Comparison of ENCODE assay signal across 20 mouse cellular contexts in the genomic region with DNA sequence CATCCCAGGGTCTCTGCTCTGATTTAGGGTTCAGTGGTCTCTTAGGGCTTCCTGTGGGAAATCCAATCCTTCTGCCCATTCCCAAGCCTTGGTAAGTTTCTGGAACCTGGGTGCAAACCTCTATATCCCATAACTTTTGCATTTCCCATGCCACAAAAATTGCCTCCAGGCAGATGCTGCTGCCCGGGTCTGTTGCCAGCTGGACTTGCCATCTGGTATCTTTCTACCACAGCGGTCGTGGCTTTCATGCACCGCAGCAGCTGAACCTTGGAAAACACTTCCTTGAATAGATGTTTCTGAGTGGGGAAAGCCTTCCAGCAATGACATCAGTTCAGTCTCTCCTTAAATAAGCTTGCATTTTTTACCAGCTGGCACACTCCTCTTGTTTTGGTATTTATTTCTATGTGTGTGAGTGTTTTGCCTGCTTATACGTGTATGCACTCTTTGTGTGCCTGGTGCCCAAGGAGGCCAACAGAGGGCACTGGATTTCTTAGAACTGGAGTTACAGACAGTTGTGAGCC. TPM values are rescaled to one million over a fixed set of nuclear protein-coding genes. Genes with fewer than 3 reads are reported as not detected.
DNase-seq lines count a peak whose midpoint lies in the region; ATAC-seq and TF ChIP-seq lines count a peak whose summit lies in the region.
"Had no signal": no experiment of that assay in that cellular context is flagged by ENCODE, and none has a peak within 500 bp of the region (broad histone marks: within the 10 kb centered on the region; RNA-seq: fewer than 3 reads in every experiment).

No protein-coding gene starts in this region.

- no peaks in the 10 kb centered on the region for H3K36me3 ChIP-seq in intestine, postnatal 0 days (ENCODE audit: control insufficient read depth, insufficient read depth)
- H3K36me3 ChIP-seq in intestine, embryonic 16.5 days (ENCODE audit: control insufficient read depth, insufficient read depth, low read length), result no peaks in the 10 kb centered on the region
- no peaks in the 10 kb centered on the region for H3K36me3 ChIP-seq in midbrain, embryonic 12.5 days
- H3K36me3 ChIP-seq in midbrain, embryonic 14.5 days (ENCODE audit: control insufficient read depth, insufficient read depth, low read length), result no peaks in the 10 kb centered on the region
- H3K36me3 ChIP-seq: embryonic facial prominence, embryonic 12.5 days; heart, embryonic 15.5 days had no signal

- no peak overlapping the region for H3K4me2 ChIP-seq in intestine, postnatal 0 days (replicated peaks; ENCODE audit: low read depth)
- H3K4me2 ChIP-seq in intestine, embryonic 16.5 days (ENCODE audit: low read depth, low read length), result no peak overlapping the region
- no peak overlapping the region for H3K4me2 ChIP-seq in midbrain, embryonic 12.5 days (replicated peaks)
- H3K4me2 ChIP-seq in midbrain, embryonic 14.5 days (ENCODE audit: low read length), result no peak overlapping the region
- H3K4me2 ChIP-seq: embryonic facial prominence, embryonic 12.5 days; heart, embryonic 11.5 days; heart, embryonic 15.5 days; hindbrain, embryonic 14.5 days had no signal

- no peak overlapping the region for H3K9ac ChIP-seq in intestine, postnatal 0 days (ENCODE audit: low read depth, low read length)
- H3K9ac ChIP-seq in intestine, embryonic 16.5 days (ENCODE audit: low read depth, low read length), result no peak overlapping the region
- H3K9ac ChIP-seq in midbrain, embryonic 12.5 days (replicated peaks), result no peak overlapping the region
- no peak overlapping the region for H3K9ac ChIP-seq in midbrain, embryonic 14.5 days (replicated peaks; ENCODE audit: low read length)
- H3K9ac ChIP-seq: embryonic facial prominence, embryonic 12.5 days; forebrain, postnatal 0 days; heart, embryonic 15.5 days; hindbrain, embryonic 14.5 days had no signal

- H3K27me3 ChIP-seq in intestine, postnatal 0 days (replicated peaks; ENCODE audit: control insufficient read depth, insufficient read depth, low read length), result no peaks in the 10 kb centered on the region; the same call in 1 of the 2 replicates
- no peaks in the 10 kb centered on the region; the same call in 1 of the 2 replicates for H3K27me3 ChIP-seq in intestine, embryonic 16.5 days (replicated peaks; ENCODE audit: control insufficient read depth, insufficient read depth, low read length)
- H3K27me3 ChIP-seq in midbrain, embryonic 12.5 days, result 0 out of 2 replicates have a peak, but pooled peaks cover 6% of the 10 kb centered on the region
- no peaks in the 10 kb centered on the region for H3K27me3 ChIP-seq in midbrain, embryonic 14.5 days (ENCODE audit: control insufficient read depth, insufficient read depth, low read length)

- WGBS in intestine, postnatal 0 days, result 81% methylated on average over 5 of the region's 5 CpGs
- 80% methylated on average over 5 of the region's 5 CpGs for WGBS in intestine, embryonic 16.5 days
- WGBS in midbrain, embryonic 12.5 days, result 87% methylated on average over 5 of the region's 5 CpGs
- 80% methylated on average over 5 of the region's 5 CpGs for WGBS in midbrain, embryonic 14.5 days

- H3K9me3 ChIP-seq in intestine, postnatal 0 days (ENCODE audit: control insufficient read depth), result no peaks in the 10 kb centered on the region
- H3K9me3 ChIP-seq in intestine, embryonic 16.5 days (ENCODE audit: control insufficient read depth, low read length), result no peaks in the 10 kb centered on the region; the same call in 1 of the 2 replicates
- H3K9me3 ChIP-seq in midbrain, embryonic 12.5 days, result no peaks in the 10 kb centered on the region
- H3K9me3 ChIP-seq in midbrain, embryonic 14.5 days (ENCODE audit: control insufficient read depth, low read length), result no peaks in the 10 kb centered on the region
- H3K9me3 ChIP-seq: embryonic facial prominence, embryonic 12.5 days; heart, embryonic 15.5 days had no signal

- no peak overlapping the region for H3K27ac ChIP-seq in intestine, postnatal 0 days (ENCODE audit: low read depth, low read length)
- H3K27ac ChIP-seq in intestine, embryonic 16.5 days (ENCODE audit: low read length), result no peak overlapping the region
- H3K27ac ChIP-seq in midbrain, embryonic 12.5 days (replicated peaks), result 0 out of 2 replicates have a peak overlapping the region, but pooled peaks have one; percentile 61
- no peak overlapping the region for H3K27ac ChIP-seq in midbrain, embryonic 14.5 days (replicated peaks; ENCODE audit: low read depth, low read length)
- H3K27ac ChIP-seq: embryonic facial prominence, embryonic 12.5 days; heart, adult 2 months; heart, embryonic 15.5 days; hindbrain, embryonic 14.5 days had no signal

- TF ChIP-seq POLR2A in brain, embryonic 14.5 days (IDR thresholded peaks at IDR 0.05; ENCODE audit: borderline replicate concordance, extremely low read depth, insufficient read depth, insufficient read length, poor library complexity, severe bottlenecking), result no peak

- no peak overlapping the region for H3K4me3 ChIP-seq in intestine, postnatal 0 days (ENCODE audit: low read depth, low read length)
- no peak overlapping the region for H3K4me3 ChIP-seq in intestine, embryonic 16.5 days (ENCODE audit: low read length)
- no peak overlapping the region for H3K4me3 ChIP-seq in midbrain, embryonic 12.5 days
- no peak overlapping the region for H3K4me3 ChIP-seq in midbrain, embryonic 14.5 days (replicated peaks; ENCODE audit: low read depth, low read length)
- H3K4me3 ChIP-seq: embryonic facial prominence, embryonic 12.5 days; heart, adult 2 months; heart, embryonic 15.5 days had no signal

- no peak for ATAC-seq in intestine, postnatal 0 days
- no peak for ATAC-seq in intestine, embryonic 16.5 days
- ATAC-seq in midbrain, embryonic 12.5 days (ENCODE audit: low FRiP score, low read depth), result no peak
- ATAC-seq in midbrain, embryonic 14.5 days (ENCODE audit: low FRiP score, low TSS enrichment), result no peak
- ATAC-seq: forebrain, postnatal 0 days had no signal

- no peaks in the 10 kb centered on the region for H3K4me1 ChIP-seq in intestine, postnatal 0 days (replicated peaks; ENCODE audit: control insufficient read depth, insufficient read depth, low read length)
- H3K4me1 ChIP-seq in intestine, embryonic 16.5 days (ENCODE audit: control insufficient read depth, insufficient read depth, low read length), result 0 out of 2 replicates have a peak, but pooled peaks cover under 1% of the 10 kb centered on the region
- no peaks in the 10 kb centered on the region for H3K4me1 ChIP-seq in midbrain, embryonic 12.5 days
- H3K4me1 ChIP-seq in midbrain, embryonic 14.5 days (ENCODE audit: control insufficient read depth, insufficient read depth, low read length), result peaks cover 3% of the 10 kb centered on the region; the same call in 1 of the 2 replicates
- H3K4me1 ChIP-seq: embryonic facial prominence, embryonic 12.5 days; heart, embryonic 15.5 days had no signal

- TF ChIP-seq CTCF in intestine, postnatal 0 days (IDR thresholded peaks at IDR 0.05; ENCODE audit: low read depth), result 0 out of 2 replicates have a peak, but pooled peaks have one; percentile 20
- no peak for TF ChIP-seq CTCF in brain, embryonic 14.5 days (IDR thresholded peaks at IDR 0.05; ENCODE audit: borderline replicate concordance, extremely low read depth, insufficient read depth, insufficient read length)

- DNase-seq in midbrain, embryonic 14.5 days, result no peak
- peak; percentile 9 for DNase-seq in NIH3T3 (ENCODE audit: low read depth)
- DNase-seq in brain, embryonic 14.5 days (ENCODE audit: low read depth), result peak; percentile 51
- no peak for DNase-seq in cerebellum, postnatal 4 days (ENCODE audit: low spot score in 2 of 2)
- DNase-seq: adrenal gland, adult 8-10 months; adrenal gland, postnatal 36 days; cerebellum, adult 11-12 months; cerebellum, adult 9-11 months; forebrain, postnatal 0 days; gastrocnemius, postnatal 14 days; heart, adult 2 months; heart, postnatal 14 days; kidney, adult 11 months had no signal

RNA-seq across cellular contexts. Expression of a gene that starts 8.0 kb away (rescaled TPM):
- polyA plus RNA-seq in intestine, postnatal 0 days (2015; fragmentation: Nextera tagmentation; extraction: Ambion mirVana), result 0.10 TPM in 1 of 2 replicates, not detected in the other
- 0.22 and 0.24 TPM in 2 replicates for polyA plus RNA-seq in intestine, embryonic 16.5 days (2015; fragmentation: Nextera tagmentation; extraction: Ambion mirVana)
- 0.71 TPM in 1 of 2 replicates, not detected in the other for polyA plus RNA-seq in midbrain, embryonic 12.5 days (2016; fragmentation: Nextera tagmentation; extraction: Ambion mirVana)
- polyA plus RNA-seq in midbrain, embryonic 14.5 days (2014; fragmentation: Nextera tagmentation; extraction: Ambion mirVana), result 0.39 and 0.82 TPM in 2 replicates
- 0.81 and 1.4 TPM in 2 replicates for polyA plus RNA-seq in brain, embryonic 14.5 days (2012; rRNA removed)

RNA-seq across cellular contexts. Expression of a gene that starts 10.6 kb away (rescaled TPM):
- polyA plus RNA-seq in intestine, postnatal 0 days (2015; fragmentation: Nextera tagmentation; extraction: Ambion mirVana), result 0.35 and 0.39 TPM in 2 replicates
- polyA plus RNA-seq in intestine, embryonic 16.5 days (2015; fragmentation: Nextera tagmentation; extraction: Ambion mirVana), result 0.17 and 0.20 TPM in 2 replicates
- polyA plus RNA-seq in midbrain, embryonic 12.5 days (2016; fragmentation: Nextera tagmentation; extraction: Ambion mirVana), result 3.9 and 4.1 TPM in 2 replicates
- polyA plus RNA-seq in midbrain, embryonic 14.5 days (2014; fragmentation: Nextera tagmentation; extraction: Ambion mirVana), result 18.3 and 20.6 TPM in 2 replicates
- 21.3 and 29.3 TPM in 2 replicates for polyA plus RNA-seq in brain, embryonic 14.5 days (2012; rRNA removed)

RNA-seq across cellular contexts. Expression of a gene that starts 36.9 kb away (rescaled TPM):
- polyA plus RNA-seq in intestine, postnatal 0 days (2015; fragmentation: Nextera tagmentation; extraction: Ambion mirVana), result 126 and 135 TPM in 2 replicates
- 91.7 and 92.5 TPM in 2 replicates for polyA plus RNA-seq in intestine, embryonic 16.5 days (2015; fragmentation: Nextera tagmentation; extraction: Ambion mirVana)
- 104 TPM in 2 replicates for polyA plus RNA-seq in midbrain, embryonic 12.5 days (2016; fragmentation: Nextera tagmentation; extraction: Ambion mirVana)
- polyA plus RNA-seq in midbrain, embryonic 14.5 days (2014; fragmentation: Nextera tagmentation; extraction: Ambion mirVana), result 177 and 204 TPM in 2 replicates
- polyA plus RNA-seq in brain, embryonic 14.5 days (2012; rRNA removed), result 156 and 229 TPM in 2 replicates

Comparison
In these comparisons a context has a peak if more than half of its experiments do, and no peak if none do; other contexts are left out.
1. DNase-seq: peak in NIH3T3 (single experiment) and brain, embryonic 14.5 days (single experiment); none in midbrain, embryonic 14.5 days (single experiment) and cerebellum, postnatal 4 days (0 of 2).